Mouse (Mus musculus) liver, adult 2 months (tissue): ENCODE results near the gene Caly. TPM values are rescaled to one million over a fixed set of nuclear protein-coding genes. Genes with fewer than 3 reads are reported as not detected.

ENCODE experiments used
- DNase-seq: peaks from one replicate; pipeline ENCODE4 v3.0.0-alpha.2; 2011; ENCODE audit warnings: low read depth, low spot score; ENCODE audit errors: extremely low read depth
- H3K27ac ChIP-seq: fragments of 200-500 bp; replicated peaks from 2 replicates; pipeline ENCODE4 v1.5.1; 2012; ENCODE audit warnings: low read depth, mild to moderate bottlenecking, control low read depth, inconsistent platforms, low read length; ENCODE audit not compliant: insufficient read depth
- H3K27me3 ChIP-seq: fragments of 200-500 bp; 2 replicates; pipeline ENCODE4 v1.6.1; 2012; ENCODE audit warnings: mild to moderate bottlenecking, moderate library complexity, low read length, inconsistent platforms; ENCODE audit not compliant: control insufficient read depth, insufficient read depth
- H3K36me3 ChIP-seq: fragments of 200-500 bp; 2 replicates; pipeline ENCODE4 v1.6.1; 2012; ENCODE audit warnings: low read length, inconsistent platforms; ENCODE audit not compliant: control insufficient read depth, insufficient read depth
- H3K4me1 ChIP-seq: fragments of 200-500 bp; 2 replicates; pipeline ENCODE4 v1.6.1; 2011; ENCODE audit warnings: low read length; ENCODE audit not compliant: control insufficient read depth, insufficient read depth
- H3K4me3 ChIP-seq: fragments of 200-500 bp; 2 replicates; pipeline ENCODE4 v1.5.1; 2011; ENCODE audit warnings: low read depth, mild to moderate bottlenecking, control low read depth, low read length, moderate library complexity; ENCODE audit not compliant: insufficient read depth
- H3K79me2 ChIP-seq: fragments of 200-500 bp; 2 replicates; pipeline ENCODE4 v1.6.1; 2012; ENCODE audit warnings: inconsistent platforms, mild to moderate bottlenecking, low read length, moderate library complexity; ENCODE audit not compliant: control insufficient read depth, insufficient read depth
- H3K9ac ChIP-seq: fragments of 200-500 bp; 2 replicates; pipeline ENCODE4 v1.6.1; 2012; ENCODE audit warnings: low read depth, mild to moderate bottlenecking, control low read depth, inconsistent platforms, low read length
- CTCF ChIP-seq: fragments of 200-500 bp; IDR thresholded peaks from 2 replicates; pipeline ENCODE4 v1.5.1; 2011; ENCODE audit warnings: low read depth, low read length, control low read depth
- POLR2A ChIP-seq: fragments of 200-500 bp; IDR thresholded peaks from 2 replicates; pipeline ENCODE4 v1.6.1; 2011; ENCODE audit warnings: low read length, control low read depth; ENCODE audit not compliant: insufficient read depth; ENCODE audit errors: extremely low read depth
- WGBS: fragments of 180-500 bp; shearing (Covaris S2); methylation state at CpG from one replicate; pipeline ENCODE4 v1.1.7; 2018; 5-methylcytosine and 5-hydroxymethylcytosine counted together
- polyA plus RNA-seq: library from polyadenylated mRNA; depleted of rRNA; stranded (reverse); fragments of >200 nt; gene quantifications from 2 replicates; pipeline ENCODE4 v1.2.3, GENCODE M21; 2012; rRNA removed
- total RNA-seq: library from RNA; depleted of rRNA; stranded (reverse); fragments of >200 nt; gene quantifications from 2 replicates; pipeline ENCODE4 v1.2.3, GENCODE M21; 2014; rRNA removed

The Caly gene
- total and polyA plus RNA-seq, 2 experiments, result 0.07 TPM; not detected in 1

DNA sequence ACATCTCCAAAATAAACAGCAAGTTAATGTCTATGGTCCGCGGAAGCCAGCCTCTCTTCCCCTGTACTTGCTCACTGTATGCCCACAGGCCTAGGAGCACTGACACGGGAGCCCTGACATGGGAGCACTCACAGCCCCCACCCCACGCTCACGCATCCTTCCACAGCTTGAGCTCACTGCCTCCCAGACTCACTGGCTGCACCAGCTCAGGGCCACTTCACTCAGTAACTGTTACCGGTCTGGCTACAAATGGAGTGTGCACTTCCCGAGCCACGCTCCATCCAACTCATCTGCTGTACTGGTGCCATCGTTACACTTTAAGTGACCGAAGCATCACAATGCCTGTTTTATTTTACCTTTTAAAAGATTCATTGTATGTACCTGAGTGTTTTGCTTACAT is 50.0 kb downstream of the Caly start:
- H3K9ac ChIP-seq, result no peak overlapping the region

DNA sequence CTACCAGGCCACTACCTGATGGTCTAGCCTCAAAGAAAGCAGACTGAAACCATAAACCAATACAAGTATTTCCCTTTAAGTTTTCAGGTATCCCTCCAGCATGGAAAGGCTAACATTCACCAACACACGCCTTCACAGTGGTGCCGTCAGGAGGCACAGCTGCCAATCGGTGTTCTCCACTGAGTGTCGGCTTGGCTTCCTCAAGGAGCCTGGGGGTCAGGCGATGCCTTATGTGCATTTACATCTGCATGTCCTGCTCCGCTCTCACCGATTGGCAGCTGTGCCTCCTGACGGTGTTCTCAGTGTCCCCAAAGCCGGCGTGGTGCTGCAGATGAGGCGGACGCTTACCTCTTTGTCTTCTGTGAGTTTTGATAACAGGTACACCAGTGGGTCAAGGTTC is 50.6 kb downstream of the Caly start:
- no peak overlapping the region for H3K9ac ChIP-seq
- no peaks in the 10 kb centered on the region for H3K27me3 ChIP-seq
- peaks cover 25% of the 10 kb centered on the region for H3K36me3 ChIP-seq
- H3K27ac ChIP-seq, result no peak overlapping the region
- 96% methylated on average over 12 of the region's 12 CpGs for WGBS
- H3K4me3 ChIP-seq, result no peak overlapping the region
- no peaks in the 10 kb centered on the region for H3K79me2 ChIP-seq
- peaks cover 6% of the 10 kb centered on the region for H3K4me1 ChIP-seq
- DNase-seq, result no peak
- TF ChIP-seq CTCF (no peak), POLR2A (no peak)

More for the DNA sequence above, 50.0 kb downstream of the Caly start:
- H3K79me2 ChIP-seq, result no peaks in the 10 kb centered on the region
- H3K4me1 ChIP-seq, result peaks cover 10% of the 10 kb centered on the region
- no peak for TF ChIP-seq CTCF
- no peak for TF ChIP-seq POLR2A
- WGBS, result 98% methylated on average over 10 of the region's 10 CpGs
- H3K27ac ChIP-seq, result no peak overlapping the region
- H3K27me3 ChIP-seq, result no peaks in the 10 kb centered on the region
- peaks cover 25% of the 10 kb centered on the region for H3K36me3 ChIP-seq
- DNase-seq, result no peak
- no peak overlapping the region for H3K4me3 ChIP-seq

Other genes starting within 250 kb of the Caly start
- gene Adgra1, start 248.4 kb downstream of the Caly start, total RNA-seq, result not detected in 2 replicates
- not detected in 2 replicates for gene Adgra1, start 248.4 kb downstream of the Caly start, polyA plus RNA-seq
- 0.07 and 0.09 TPM in 2 replicates for gene Kndc1, start 187.9 kb downstream of the Caly start, total RNA-seq
- not detected in 2 replicates for gene Kndc1, start 187.9 kb downstream of the Caly start, polyA plus RNA-seq
- gene Utf1, start 138.8 kb downstream of the Caly start, total RNA-seq, result not detected in 2 replicates
- not detected in 2 replicates for gene Utf1, start 138.8 kb downstream of the Caly start, polyA plus RNA-seq
- not detected in 2 replicates for gene 6430531B16Rik, start 103.8 kb downstream of the Caly start, total RNA-seq
- 0.07 TPM in 1 of 2 replicates, not detected in the other for gene 6430531B16Rik, start 103.8 kb downstream of the Caly start, polyA plus RNA-seq
- 0.09 and 0.47 TPM in 2 replicates for gene Adam8, start 90.0 kb downstream of the Caly start, total RNA-seq
- 0.35 and 0.46 TPM in 2 replicates for gene Adam8, start 90.0 kb downstream of the Caly start, polyA plus RNA-seq
- gene Zfp511, start 46.2 kb downstream of the Caly start, total RNA-seq, result 6.0 and 9.1 TPM in 2 replicates
- 17.8 and 23.7 TPM in 2 replicates for gene Zfp511, start 46.2 kb downstream of the Caly start, polyA plus RNA-seq
- 12.1 and 12.4 TPM in 2 replicates for gene Tubgcp2, start 45.9 kb downstream of the Caly start, total RNA-seq
- 9.4 and 11.8 TPM in 2 replicates for gene Tubgcp2, start 45.9 kb downstream of the Caly start, polyA plus RNA-seq
- gene Msx3, start 33.5 kb downstream of the Caly start, total RNA-seq, result not detected in 2 replicates
- not detected in 2 replicates for gene Msx3, start 33.5 kb downstream of the Caly start, polyA plus RNA-seq
- not detected in 2 replicates for gene Prap1, start 10.8 kb upstream of the Caly start, total RNA-seq
- gene Prap1, start 10.8 kb upstream of the Caly start, polyA plus RNA-seq, result not detected in 2 replicates
- 68.6 and 72.7 TPM in 2 replicates for gene Fuom, start 19.9 kb upstream of the Caly start, total RNA-seq
- 63.0 and 77.5 TPM in 2 replicates for gene Fuom, start 19.9 kb upstream of the Caly start, polyA plus RNA-seq
- gene Paox, start 33.3 kb upstream of the Caly start, total RNA-seq, result 86.9 and 87.5 TPM in 2 replicates
- 59.1 and 67.7 TPM in 2 replicates for gene Paox, start 33.3 kb upstream of the Caly start, polyA plus RNA-seq
- gene Echs1, start 33.9 kb upstream of the Caly start, total RNA-seq, result 411 and 412 TPM in 2 replicates
- 271 and 349 TPM in 2 replicates for gene Echs1, start 33.9 kb upstream of the Caly start, polyA plus RNA-seq
- gene Mtg1, start 55.0 kb upstream of the Caly start, total RNA-seq, result 17.4 and 19.3 TPM in 2 replicates
- 24.7 and 29.7 TPM in 2 replicates for gene Mtg1, start 55.0 kb upstream of the Caly start, polyA plus RNA-seq
- 1.4 and 1.5 TPM in 2 replicates for gene Sprn, start 72.3 kb upstream of the Caly start, total RNA-seq
- gene Sprn, start 72.3 kb upstream of the Caly start, polyA plus RNA-seq, result 1.3 and 1.7 TPM in 2 replicates
- gene Olfr522, start 82.2 kb upstream of the Caly start, total RNA-seq, result not detected in 2 replicates
- gene Olfr522, start 82.2 kb upstream of the Caly start, polyA plus RNA-seq, result not detected in 2 replicates
- not detected in 2 replicates for gene Olfr523, start 90.7 kb upstream of the Caly start, total RNA-seq
- not detected in 2 replicates for gene Olfr523, start 90.7 kb upstream of the Caly start, polyA plus RNA-seq
- gene Olfr524, start 123.4 kb upstream of the Caly start, total RNA-seq, result not detected in 2 replicates
- gene Olfr524, start 123.4 kb upstream of the Caly start, polyA plus RNA-seq, result not detected in 2 replicates
- not detected in 2 replicates for gene Cd163l1, start 135.7 kb upstream of the Caly start, total RNA-seq
- gene Cd163l1, start 135.7 kb upstream of the Caly start, polyA plus RNA-seq, result 0.02 TPM in 1 of 2 replicates, not detected in the other
- gene 5830411N06Rik, start 164.7 kb upstream of the Caly start, total RNA-seq, result not detected in 2 replicates
- gene 5830411N06Rik, start 164.7 kb upstream of the Caly start, polyA plus RNA-seq, result not detected in 2 replicates
- not detected in 2 replicates for gene Olfr525, start 238.3 kb upstream of the Caly start, total RNA-seq
- not detected in 2 replicates for gene Olfr525, start 238.3 kb upstream of the Caly start, polyA plus RNA-seq